Mouse (Mus musculus) hindbrain, postnatal 0 days (tissue): ENCODE results near the gene Fgr. TPM values are rescaled to one million over a fixed set of nuclear protein-coding genes. Genes with fewer than 3 reads are reported as not detected.

Experiments used
- ATAC-seq: fragments of 200-750 bp; cut with Nextera tagmentation; 2 replicates; pipeline ENCODE4 v1.8.0; 2017; ENCODE audit warnings: mild to moderate bottlenecking, moderate TSS enrichment, moderate library complexity
- DNase-seq: peaks from one replicate; pipeline ENCODE4 v3.0.0-alpha.2; 2015; ENCODE audit warnings: low spot score
- H3K27ac ChIP-seq: fragments of 300-500 bp; sonication (generic); 2 replicates; pipeline ENCODE4 v1.5.1; 2014; ENCODE audit warnings: mild to moderate bottlenecking
- H3K27me3 ChIP-seq: fragments of 300-500 bp; sonication (generic); 2 replicates; pipeline ENCODE4 v1.6.1; 2014; ENCODE audit warnings: low read length, mixed read lengths; ENCODE audit not compliant: insufficient read depth
- H3K36me3 ChIP-seq: fragments of 300-500 bp; sonication (generic); 2 replicates; pipeline ENCODE4 v1.6.1; 2014; ENCODE audit warnings: low read length, mixed read lengths; ENCODE audit not compliant: insufficient read depth
- H3K4me1 ChIP-seq: fragments of 300-500 bp; sonication (generic); 2 replicates; pipeline ENCODE4 v1.6.1; 2014; ENCODE audit warnings: antibody characterized with exemption, low read length, mixed read lengths; ENCODE audit not compliant: insufficient read depth
- H3K4me2 ChIP-seq: fragments of 300-500 bp; sonication (generic); 2 replicates; pipeline ENCODE4 v1.6.1; 2014; ENCODE audit warnings: low read depth, mild to moderate bottlenecking, low read length, moderate library complexity, mixed read lengths
- H3K4me3 ChIP-seq: fragments of 300-500 bp; sonication (generic); 2 replicates; pipeline ENCODE4 v1.5.1; 2014; ENCODE audit warnings: low read length
- H3K9ac ChIP-seq: fragments of 300-500 bp; sonication (generic); replicated peaks from 2 replicates; pipeline ENCODE4 v1.6.1; 2014; ENCODE audit warnings: mild to moderate bottlenecking, low read length, moderate library complexity, mixed read lengths
- H3K9me3 ChIP-seq: fragments of 300-500 bp; sonication (generic); 2 replicates; pipeline ENCODE4 v1.6.1; 2016; ENCODE audit warnings: low read length, mixed read lengths
- CTCF ChIP-seq: IDR thresholded peaks from 2 replicates; pipeline ENCODE4 v1.5.1; 2016; ENCODE audit warnings: antibody characterized with exemption, control low read depth, low read depth
- WGBS: fragments of 180-500 bp; shearing (Covaris S2); extraction: QIAGEN DNeasy Blood & Tissue Kit; methylation state at CpG from one replicate; pipeline ENCODE4 v1.1.7; 2014; 5-methylcytosine and 5-hydroxymethylcytosine counted together
- polyA plus RNA-seq: library from polyadenylated mRNA; unstranded; fragments of >200 nt; fragmentation: Nextera tagmentation; extraction: Ambion mirVana; gene quantifications from 2 replicates; pipeline ENCODE4 v1.2.1, GENCODE M21; 2015
- total RNA-seq: library from RNA; depleted of rRNA; stranded (reverse); fragments of >200 nt; gene quantifications from 2 replicates; pipeline ENCODE4 v1.2.3, GENCODE M21; 2014

The Fgr gene
- total and polyA plus RNA-seq, 2 experiments from 2014 or later, result 0.19 to 0.73 TPM

GRCm38 (mm10) chr4:133024969-133025685, 51.2 kb downstream of the Fgr start:
- ATAC-seq, result peak; percentile 25; the same call in 1 of the 2 replicates
- peaks cover 56% of the 10 kb centered on the region for H3K4me1 ChIP-seq
- WGBS, result 9% methylated on average over 7 of the region's 10 CpGs

DNA sequence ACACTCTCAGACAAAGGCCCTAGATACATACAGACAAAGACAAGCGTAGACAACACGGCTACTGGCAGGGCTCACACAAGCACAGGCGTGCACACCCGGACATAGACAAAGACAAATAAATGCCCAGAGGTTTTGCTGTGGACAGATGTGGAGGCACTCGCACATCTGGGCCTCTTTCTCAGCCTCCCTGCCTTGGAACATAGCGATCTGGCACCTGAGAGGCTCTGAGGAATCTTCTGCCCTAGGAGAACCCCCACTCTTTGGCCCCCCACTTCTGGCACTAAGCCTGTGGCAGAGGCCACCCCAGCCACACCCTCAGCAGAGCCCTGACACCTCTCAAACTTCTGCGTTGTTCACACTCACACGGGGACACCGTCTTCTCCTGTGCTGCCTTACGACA, 52.4 kb downstream of the Fgr start:
- peaks cover 45% of the 10 kb centered on the region for H3K4me1 ChIP-seq
- no peak for TF ChIP-seq CTCF
- WGBS, result 51% methylated on average over 10 of the region's 10 CpGs

More at GRCm38 (mm10) chr4:133024969-133025685, 51.2 kb downstream of the Fgr start:
- no peak for TF ChIP-seq CTCF
- Histone ChIP-seq H3K4me2 (no peak overlapping the region), H3K9me3 (no peaks in the 10 kb centered on the region), H3K27me3 (no peaks in the 10 kb centered on the region), H3K9ac (no peak overlapping the region; the same call in 1 of the 2 replicates), H3K27ac (peak overlapping the region; percentile 56; the same call in 1 of the 2 replicates), H3K4me3 (no peak overlapping the region), H3K36me3 (no peaks in the 10 kb centered on the region)
- DNase-seq, result peak; percentile 65

GRCm38 (mm10) chr4:133026826-133027375, 53.0 kb downstream of the Fgr start:
- H3K27ac ChIP-seq, result 0 out of 2 replicates have a peak overlapping the region, but pooled peaks have one; percentile 56
- no peak for DNase-seq
- 18% methylated on average over 2 of the region's 2 CpGs for WGBS

More for the DNA sequence above, 52.4 kb downstream of the Fgr start:
- peak overlapping the region; percentile 56; the same call in 1 of the 2 replicates for H3K27ac ChIP-seq
- H3K4me3 ChIP-seq, result no peak overlapping the region
- ATAC-seq (no peak), DNase-seq (no peak)
- H3K9me3 ChIP-seq, result no peaks in the 10 kb centered on the region
- H3K9ac ChIP-seq, result no peak overlapping the region
- H3K27me3 ChIP-seq, result no peaks in the 10 kb centered on the region
- H3K36me3 ChIP-seq, result no peaks in the 10 kb centered on the region
- no peak overlapping the region for H3K4me2 ChIP-seq

DNA sequence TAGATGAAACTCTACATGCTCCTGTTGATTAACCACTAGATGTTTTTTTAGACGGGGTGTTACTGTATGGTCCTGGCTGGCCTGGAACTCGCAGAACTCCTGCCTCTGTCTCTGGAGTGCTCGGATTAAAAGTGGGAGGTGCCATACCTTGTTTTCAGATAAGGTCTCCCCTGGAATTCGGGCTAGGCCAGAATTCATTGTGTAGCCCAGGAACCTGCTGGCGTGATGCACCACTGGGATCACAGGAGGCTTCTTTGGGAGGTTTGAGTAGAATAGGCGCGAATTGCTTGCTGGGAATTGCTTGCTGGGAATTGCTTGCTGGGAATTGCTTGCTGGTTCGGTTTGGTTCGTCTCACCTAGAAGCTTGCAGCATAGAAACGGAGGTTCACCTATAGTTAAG, 53.8 kb downstream of the Fgr start:
- H3K27ac ChIP-seq, result no peak overlapping the region
- H3K27me3 ChIP-seq, result no peaks in the 10 kb centered on the region
- DNase-seq (no peak), ATAC-seq (no peak)
- H3K9me3 ChIP-seq, result no peaks in the 10 kb centered on the region
- no peak for TF ChIP-seq CTCF
- no peak overlapping the region for H3K4me3 ChIP-seq
- peaks cover 30% of the 10 kb centered on the region for H3K4me1 ChIP-seq
- no peaks in the 10 kb centered on the region for H3K36me3 ChIP-seq
- WGBS, result 68% methylated on average over 10 of the region's 10 CpGs
- no peak overlapping the region for H3K4me2 ChIP-seq
- no peak overlapping the region for H3K9ac ChIP-seq

More at GRCm38 (mm10) chr4:133026826-133027375, 53.0 kb downstream of the Fgr start:
- Histone ChIP-seq H3K9me3 (no peaks in the 10 kb centered on the region), H3K4me2 (no peak overlapping the region), H3K4me1 (peaks cover 39% of the 10 kb centered on the region), H3K9ac (no peak overlapping the region), H3K36me3 (no peaks in the 10 kb centered on the region), H3K27me3 (no peaks in the 10 kb centered on the region), H3K4me3 (no peak overlapping the region)
- TF ChIP-seq CTCF, result peak; percentile 66
- ATAC-seq, result no peak

DNA sequence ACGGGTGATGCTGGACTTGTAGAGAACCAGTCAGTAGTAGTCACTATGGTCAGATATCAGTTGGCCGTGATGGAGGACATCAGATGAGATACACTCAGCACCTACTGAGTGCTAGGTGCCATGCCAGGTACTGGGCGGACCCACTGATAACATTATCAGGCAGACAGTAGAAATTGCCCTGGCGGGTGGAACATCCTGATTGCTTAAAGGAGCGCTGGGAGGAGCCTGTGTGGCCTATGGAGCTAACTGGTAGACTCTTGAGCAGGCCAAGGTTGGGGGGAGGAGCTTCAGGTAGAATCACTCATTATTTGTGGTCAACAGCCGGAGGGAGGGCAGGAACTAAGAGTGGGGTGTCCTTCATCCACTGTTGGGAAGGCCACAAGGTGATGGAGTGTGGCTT, 54.3 kb downstream of the Fgr start:
- no peak overlapping the region for H3K4me2 ChIP-seq
- H3K36me3 ChIP-seq, result no peaks in the 10 kb centered on the region
- H3K27me3 ChIP-seq, result no peaks in the 10 kb centered on the region
- no peak overlapping the region for H3K4me3 ChIP-seq
- H3K27ac ChIP-seq, result no peak overlapping the region
- no peak for TF ChIP-seq CTCF
- WGBS, result 94% methylated on average over 6 of the region's 6 CpGs
- peaks cover 26% of the 10 kb centered on the region for H3K4me1 ChIP-seq
- ATAC-seq (no peak), DNase-seq (no peak)
- no peaks in the 10 kb centered on the region for H3K9me3 ChIP-seq
- H3K9ac ChIP-seq, result no peak overlapping the region

- Histone ChIP-seq H3K9me3 (no peaks in the 10 kb centered on the region), H3K4me2 (no peak overlapping the region), H3K4me3 (no peak overlapping the region), H3K4me1 (peaks cover 19% of the 10 kb centered on the region), H3K27ac (no peak overlapping the region), H3K36me3 (no peaks in the 10 kb centered on the region), H3K27me3 (no peaks in the 10 kb centered on the region), H3K9ac (no peak overlapping the region)
- WGBS, result 80% methylated on average over 6 of the region's 6 CpGs
- ATAC-seq, result no peak
- TF ChIP-seq CTCF, result no peak
- DNase-seq, result no peak
Measured at GRCm38 (mm10) chr4:133028875-133029274, 55.0 kb downstream of the Fgr start.
